Mouse (Mus musculus) thymus, postnatal 4 days (tissue): ENCODE measurements around the gene Nfkb1.

Source experiments
- DNase-seq: peaks from one replicate; pipeline ENCODE4 v3.0.0; 2021

The Nfkb1 gene

DNA sequence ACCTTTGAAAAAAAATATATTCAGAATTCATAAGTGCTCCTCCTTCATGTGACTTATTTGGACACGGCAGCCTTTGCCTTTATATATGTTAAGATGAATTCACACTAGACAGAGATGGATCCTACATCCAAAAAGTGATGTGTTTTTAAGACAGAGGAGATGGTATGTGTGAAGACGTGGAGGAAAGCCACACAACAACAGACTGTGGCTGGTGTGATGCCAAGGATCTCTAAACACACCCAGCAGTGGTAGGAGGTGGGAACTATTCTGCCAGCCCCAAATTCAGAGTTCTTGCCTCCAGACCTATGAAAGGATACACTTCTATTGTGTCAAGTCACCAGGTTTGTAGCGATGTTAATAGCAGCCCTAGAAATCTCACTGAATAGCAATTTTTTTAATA, 24.3 kb downstream of the Nfkb1 start:
- DNase-seq: no peak

GRCm38 (mm10) chr3:135665777-135666259, 25.5 kb downstream of the Nfkb1 start:
- DNase-seq: peak; percentile 21

GRCm38 (mm10) chr3:135662139-135662864, 29.0 kb downstream of the Nfkb1 start:
- DNase-seq: peak; percentile 21

GRCm38 (mm10) chr3:135661707-135662106, 29.6 kb downstream of the Nfkb1 start:
- DNase-seq: no peak

DNA sequence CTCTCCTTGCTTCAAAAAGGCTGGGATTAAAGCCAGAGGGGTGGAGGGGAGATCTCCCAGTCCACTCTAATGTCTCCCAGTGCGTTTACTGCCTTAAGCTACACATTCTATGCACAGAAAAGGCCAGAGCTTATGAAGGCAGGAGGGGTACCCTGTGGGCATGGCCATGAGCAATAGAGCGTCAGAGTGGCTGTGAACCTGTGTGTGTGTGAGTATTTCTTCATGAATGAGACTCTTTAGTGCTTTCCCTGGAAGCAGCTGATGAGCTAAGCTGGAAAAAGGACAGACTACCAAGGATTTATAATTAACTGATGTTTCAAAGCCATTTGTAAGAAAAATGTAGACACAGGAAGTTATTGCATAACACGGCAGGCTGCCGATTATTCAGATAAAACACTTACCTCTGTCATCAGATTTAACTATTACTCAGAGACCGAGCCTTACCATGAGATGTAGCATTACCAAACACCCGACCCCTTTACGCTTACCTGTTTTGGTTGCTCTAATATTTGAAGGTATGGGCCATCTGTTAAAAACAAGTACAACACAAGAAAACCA, 32.7 kb downstream of the Nfkb1 start:
- no peak for DNase-seq

- no peak for DNase-seq
Measured at GRCm38 (mm10) chr3:135656156-135656555, 35.2 kb downstream of the Nfkb1 start.

- DNase-seq: no peak
Measured at GRCm38 (mm10) chr3:135650773-135651555, 40.4 kb downstream of the Nfkb1 start.

DNA sequence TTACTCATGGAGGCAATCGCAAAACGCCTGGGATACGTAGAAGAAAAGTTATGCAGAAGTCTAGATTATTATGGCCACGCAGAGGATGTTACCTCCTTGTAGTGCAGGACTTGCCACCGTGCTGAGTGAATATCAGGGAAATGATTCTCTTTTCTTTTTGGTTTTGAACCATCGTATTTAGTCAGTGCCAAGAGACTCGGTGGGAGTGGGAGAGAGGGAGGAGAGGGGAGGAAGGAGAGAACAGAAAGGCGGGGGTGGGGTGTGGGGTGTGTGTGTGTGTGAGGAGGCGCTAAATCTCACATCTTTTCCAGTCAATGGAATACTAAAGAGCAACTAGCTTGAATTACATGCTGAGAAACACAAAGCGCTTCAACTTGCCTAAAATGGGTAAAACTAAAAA, 41.5 kb downstream of the Nfkb1 start:
- DNase-seq: no peak

DNA sequence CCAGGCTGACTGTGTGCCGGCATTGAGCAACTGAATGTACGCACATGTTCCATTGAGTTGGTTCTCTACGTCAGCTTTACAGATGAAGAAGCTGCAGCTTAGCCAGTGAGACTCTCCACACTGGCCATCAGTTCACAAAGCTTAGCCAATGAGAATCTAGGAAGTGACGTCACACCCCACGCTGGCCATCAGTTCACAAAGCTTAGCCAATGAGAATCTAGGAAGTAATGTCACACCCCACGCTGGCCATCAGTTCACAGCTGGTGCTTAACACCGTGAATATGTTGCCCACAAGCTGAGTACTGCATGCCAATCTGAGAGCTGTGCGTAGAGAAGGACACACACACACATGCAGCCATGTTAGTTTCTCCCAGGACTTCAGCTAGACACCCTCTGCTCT, 42.8 kb downstream of the Nfkb1 start:
- no peak for DNase-seq

DNA sequence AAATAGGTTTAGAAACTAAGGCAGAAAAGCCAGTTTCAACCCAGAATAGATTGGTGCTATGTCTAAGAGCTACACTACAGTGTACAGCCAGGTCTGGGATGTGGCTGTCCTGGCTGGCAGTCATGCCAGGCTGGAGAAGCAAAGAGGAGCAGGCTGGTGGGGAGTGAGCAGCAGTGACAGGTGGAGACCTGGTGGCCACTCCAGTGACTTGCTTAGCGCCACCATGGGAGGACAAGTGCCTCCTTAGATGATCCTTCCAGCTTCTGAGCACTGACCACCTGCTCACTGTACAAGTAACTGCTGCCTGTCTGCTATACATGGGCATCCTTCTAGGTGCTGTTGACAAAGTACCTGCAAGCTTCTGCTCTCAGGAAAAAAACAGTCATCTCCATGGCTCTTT, 44.7 kb downstream of the Nfkb1 start:
- DNase-seq: no peak

DNA sequence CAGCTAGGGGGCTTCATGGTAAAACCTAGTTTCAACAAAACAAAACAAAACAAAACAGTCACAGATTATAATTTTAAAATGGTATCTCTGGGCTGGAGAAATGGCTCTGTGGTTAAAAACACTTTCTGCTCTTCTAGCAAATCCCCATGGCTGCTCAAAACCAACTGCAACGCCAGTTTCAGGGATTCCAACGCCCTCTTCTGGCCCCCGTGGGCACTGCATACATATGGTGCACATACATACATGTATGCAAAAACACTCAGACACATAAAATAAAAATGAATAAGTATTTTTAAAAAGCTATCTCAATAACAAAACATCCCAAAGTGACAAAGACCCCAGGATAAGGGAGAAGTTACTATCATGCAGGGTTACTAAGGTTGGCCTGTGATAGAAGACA, 46.4 kb downstream of the Nfkb1 start:
- no peak for DNase-seq

DNA sequence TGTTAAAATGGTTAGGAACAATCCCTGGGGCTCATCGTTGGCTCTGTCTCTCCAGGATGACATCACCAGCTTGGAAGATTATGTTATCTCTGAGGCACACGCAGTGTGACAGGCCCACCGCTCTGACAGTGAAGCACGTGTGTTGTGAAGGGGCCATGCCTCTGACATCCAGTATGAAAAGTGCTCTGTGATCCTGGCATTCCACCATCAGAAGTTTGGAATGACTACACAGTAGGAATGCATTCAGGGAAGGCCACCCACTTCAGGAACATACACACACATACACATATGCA, 49.8 kb downstream of the Nfkb1 start:
- DNase-seq: no peak

DNA sequence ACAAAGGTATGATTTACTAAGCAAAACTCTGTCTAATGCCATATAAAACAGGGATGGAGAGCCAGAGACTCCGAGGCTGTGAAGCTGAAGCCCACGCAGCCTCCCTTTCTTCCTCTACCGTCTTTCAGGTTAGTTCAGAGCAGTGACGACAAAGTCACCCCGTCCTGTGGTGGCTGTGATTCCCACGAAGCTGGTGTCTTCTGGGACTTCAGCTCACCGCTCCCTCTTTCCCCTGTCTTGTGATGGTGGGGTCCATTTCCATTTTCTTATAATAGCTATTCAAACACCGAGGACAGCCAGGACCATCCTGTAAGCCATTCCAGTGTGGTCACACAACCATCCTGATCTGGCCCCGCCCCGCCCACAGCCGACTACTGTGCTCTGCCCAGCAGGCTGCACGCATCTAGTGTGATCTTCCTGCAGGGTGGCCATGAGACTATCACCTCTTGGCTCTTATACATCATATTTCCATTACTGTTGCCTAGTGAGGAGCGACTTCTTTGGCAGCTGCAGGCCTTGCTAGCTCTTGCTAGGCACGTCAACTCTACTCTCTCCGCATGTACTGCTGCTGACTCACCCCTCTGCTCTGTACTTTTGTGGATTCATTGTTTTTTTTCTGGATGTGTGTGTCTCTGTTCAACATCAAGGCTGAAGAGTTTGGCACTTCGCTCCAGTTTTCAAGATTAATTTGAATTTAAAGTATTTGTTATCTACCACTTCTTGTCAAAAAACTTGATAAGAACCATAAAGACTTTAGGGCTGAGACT, 50.3 kb downstream of the Nfkb1 start:
- no peak for DNase-seq

DNA sequence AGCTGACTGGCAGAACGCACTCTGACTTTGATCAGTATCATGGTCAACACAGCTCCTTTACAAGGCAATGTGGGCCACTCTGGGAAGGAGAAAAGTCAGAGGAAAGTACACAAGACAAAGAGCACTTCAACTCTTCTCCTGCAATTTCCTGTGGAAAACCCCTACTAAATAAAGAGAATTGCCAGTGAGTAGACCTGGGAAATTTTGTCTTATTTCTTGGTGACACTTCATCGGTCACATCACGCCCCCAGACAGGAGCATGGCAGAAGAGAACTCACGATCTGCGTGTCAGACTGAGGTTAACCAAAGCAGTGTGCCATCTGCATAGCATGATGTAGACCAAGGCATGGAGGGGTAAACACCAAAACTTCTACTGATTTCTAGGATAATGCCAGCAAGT, 51.1 kb downstream of the Nfkb1 start:
- DNase-seq: no peak

DNA sequence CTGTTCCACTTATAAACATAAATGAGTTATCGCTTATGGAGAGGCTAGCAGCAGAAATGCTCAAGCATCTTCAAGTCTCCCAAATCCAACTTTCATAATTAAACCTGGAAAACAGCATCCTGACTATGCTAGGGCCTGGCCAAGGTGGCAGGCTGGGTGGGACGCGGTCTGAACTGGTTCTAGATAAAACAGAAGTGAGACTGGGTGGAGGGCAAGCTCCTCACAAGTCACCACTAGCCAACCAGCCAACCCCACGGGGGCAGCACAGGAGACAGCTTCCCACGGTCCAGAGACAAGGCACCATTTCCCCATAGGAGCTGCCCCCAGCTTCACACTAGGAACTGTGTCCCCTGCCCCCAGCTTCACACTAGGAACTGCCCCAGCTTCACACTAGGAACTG, 53.8 kb downstream of the Nfkb1 start:
- no peak for DNase-seq

- peak; percentile 45 for DNase-seq
Measured at GRCm38 (mm10) chr3:135636454-135636853, 54.9 kb downstream of the Nfkb1 start.

DNA sequence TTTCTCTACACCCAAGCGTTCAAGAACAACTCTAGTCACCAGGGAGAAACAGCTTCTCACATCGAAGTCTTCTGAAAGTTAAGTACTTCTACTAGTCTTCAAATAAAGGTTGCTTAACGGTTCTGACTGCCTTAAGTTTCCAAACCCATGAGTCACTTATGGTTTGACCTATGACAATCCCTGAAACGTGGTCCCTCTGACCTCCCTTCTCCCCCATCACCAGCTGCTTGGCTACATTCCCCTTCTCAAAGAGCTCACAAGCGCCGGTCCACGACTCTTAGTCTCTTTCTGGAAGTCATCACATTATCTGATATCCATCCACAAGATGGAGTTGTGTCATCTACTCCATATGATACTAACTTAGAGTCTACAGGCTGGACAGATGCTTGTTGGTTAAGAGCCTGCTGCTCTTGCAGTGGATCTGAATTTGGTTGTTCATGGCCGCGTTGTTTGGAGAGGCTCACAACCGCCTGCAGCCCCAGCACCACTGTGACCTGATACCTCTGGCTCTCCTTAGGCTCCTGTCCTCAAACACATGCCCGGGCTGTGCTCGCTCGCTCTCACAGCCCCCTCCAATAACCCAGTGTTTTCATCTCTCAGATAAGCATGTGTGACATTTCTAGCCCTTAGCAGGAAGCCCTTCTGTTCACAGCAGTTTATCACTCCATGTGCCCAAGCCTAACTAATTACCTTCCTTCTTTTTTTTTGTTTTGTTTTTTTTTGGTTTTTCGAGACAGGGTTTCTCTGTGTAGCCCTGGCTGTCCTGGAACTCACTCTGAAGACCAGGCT, 55.5 kb downstream of the Nfkb1 start:
- no peak for DNase-seq

- no peak for DNase-seq
Measured at GRCm38 (mm10) chr3:135635030-135635429, 56.3 kb downstream of the Nfkb1 start.

- no peak for DNase-seq
Measured at GRCm38 (mm10) chr3:135634275-135634674, 57.1 kb downstream of the Nfkb1 start.

DNA sequence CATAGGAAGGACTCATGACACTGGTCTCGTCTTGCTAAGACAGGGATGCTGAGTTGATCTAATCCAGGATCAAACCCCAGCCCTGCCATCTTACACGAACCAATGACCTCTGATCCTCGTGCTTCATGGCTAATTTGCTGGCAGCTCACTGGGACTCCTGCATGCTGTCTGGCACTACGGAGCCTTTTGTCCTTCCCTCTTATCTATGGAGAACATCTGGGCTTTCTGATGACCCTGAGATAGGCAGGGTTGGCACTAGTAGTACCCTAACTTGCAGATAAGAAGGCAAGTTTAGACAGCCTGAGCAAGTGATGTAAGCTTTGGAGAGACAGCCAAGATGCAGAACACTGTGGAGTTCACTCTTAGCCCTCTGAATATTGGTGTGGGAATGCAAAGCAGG, 59.5 kb downstream of the Nfkb1 start:
- DNase-seq: no peak

DNA sequence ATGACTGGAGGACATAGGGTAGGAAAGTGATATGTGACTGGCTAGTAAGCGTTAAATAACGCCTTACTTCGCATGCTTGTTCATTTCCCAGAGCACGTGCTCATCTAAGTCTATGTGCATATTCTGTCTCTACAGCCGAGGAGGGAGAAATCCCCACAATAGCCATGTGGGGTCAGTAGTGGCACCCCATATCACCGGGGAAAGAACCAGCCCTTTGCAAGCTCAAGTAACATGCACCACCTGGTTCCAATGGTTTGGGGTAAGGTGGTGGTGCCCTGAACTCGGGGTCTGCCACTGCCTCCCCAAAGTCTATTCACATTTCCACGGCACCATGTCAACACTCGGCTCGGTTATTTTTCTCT, 60.3 kb downstream of the Nfkb1 start:
- peak; percentile 47 for DNase-seq

GRCm38 (mm10) chr3:135630430-135631095, 60.8 kb downstream of the Nfkb1 start:
- DNase-seq: no peak
